Mouse (Mus musculus): ENCODE measurements around the gene Cdk9. TPM values are rescaled to one million over a fixed set of nuclear protein-coding genes. Genes with fewer than 3 reads are reported as not detected.

Gene Cdk9
- 106 and 112 TPM in 2 replicates for polyA plus RNA-seq (2015; fragmentation: Nextera tagmentation; extraction: Ambion mirVana)

DNA sequence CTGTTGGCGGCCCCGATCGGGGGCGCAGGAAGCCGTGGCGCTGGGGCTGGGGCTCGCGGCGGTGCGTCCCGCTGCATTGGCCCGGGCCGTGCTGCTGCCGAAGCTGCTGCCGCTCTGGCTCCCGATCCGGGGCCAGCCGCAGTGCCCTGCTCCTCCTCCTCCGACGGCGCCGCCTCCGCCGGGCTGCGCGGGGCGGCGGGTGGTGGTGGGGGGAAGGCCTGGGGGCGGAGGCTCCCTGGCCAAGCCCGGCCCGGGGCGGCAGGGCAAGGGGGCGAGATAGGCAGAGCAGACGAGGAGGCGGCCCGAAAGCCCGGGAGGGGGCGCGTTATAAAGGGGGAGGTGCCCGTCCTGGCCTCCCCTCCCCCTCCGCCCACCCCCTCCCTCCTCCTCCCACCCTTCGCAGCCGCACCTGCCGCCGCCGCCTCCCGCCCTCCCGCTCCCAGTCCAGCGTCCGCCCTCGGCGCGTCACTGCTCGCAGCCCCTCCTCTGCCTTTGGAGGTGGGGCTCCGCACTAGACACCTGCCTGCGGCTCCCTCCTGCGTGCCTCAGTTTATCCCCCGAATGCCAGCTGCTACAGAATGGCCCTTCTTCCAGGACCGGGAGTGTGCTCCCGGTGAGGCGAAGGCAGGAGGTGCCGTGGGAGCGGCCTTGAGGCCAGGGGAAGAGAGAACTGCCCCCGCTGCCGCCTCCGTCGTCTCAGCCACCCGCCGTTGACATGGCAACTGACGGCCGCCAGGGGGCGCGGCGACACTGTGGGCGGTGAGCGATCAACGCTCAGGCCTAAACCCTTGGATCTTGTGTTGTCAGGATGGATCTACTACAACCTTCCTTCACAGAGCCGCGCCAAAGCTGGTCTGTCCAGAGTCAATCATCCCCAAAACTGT, at the start of gene Cdk9:
Gene Cdk9 (minus strand): TSS at position 143 of the 884 bp plus-strand sequence.
- Histone ChIP-seq H3K4me1 (peaks cover 21% of the 10 kb centered on the region), H3K9ac (peak within 1 kb of the TSS; percentile 89), H3K36me3 (peaks cover 34% of the 10 kb centered on the region), H3K9me3 (no peaks in the 10 kb centered on the region), H3K4me3 (peak within 1 kb of the TSS; percentile 77), H3K4me2 (replicated peaks) (peak within 1 kb of the TSS; percentile 79), H3K27ac (peak within 1 kb of the TSS; percentile 97), H3K27me3 (no peaks in the 10 kb centered on the region)
- WGBS, result under 1% methylated on average over 56 of the region's 79 CpGs
- peak; percentile 85 for ATAC-seq (ENCODE audit: low FRiP score, low read depth)

DNA sequence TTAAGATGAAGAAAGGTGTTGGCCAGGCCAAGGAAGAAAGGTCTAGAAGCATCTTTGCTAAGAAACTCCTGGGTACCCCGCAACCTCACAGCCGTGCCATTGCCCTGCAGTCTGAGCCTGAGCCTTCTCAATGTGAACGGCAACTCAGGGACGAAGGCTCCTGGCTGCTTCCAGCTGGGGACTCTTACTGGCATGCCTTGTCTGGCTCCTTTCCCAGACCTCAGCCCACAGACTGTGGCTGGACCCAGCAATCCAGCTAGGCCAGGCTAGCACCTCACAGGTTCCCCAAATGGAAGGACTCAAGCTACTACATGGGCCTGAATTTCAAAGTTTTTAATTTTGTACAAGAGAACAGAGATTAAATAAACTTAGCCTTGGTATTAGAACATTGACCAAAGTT, 49.0 kb upstream of the Cdk9 start:
- Histone ChIP-seq H3K9ac (no peak overlapping the region), H3K4me1 (peaks cover 13% of the 10 kb centered on the region), H3K9me3 (no peaks in the 10 kb centered on the region), H3K36me3 (peaks cover 40% of the 10 kb centered on the region), H3K4me2 (replicated peaks) (no peak overlapping the region), H3K27me3 (no peaks in the 10 kb centered on the region), H3K4me3 (no peak overlapping the region), H3K27ac (no peak overlapping the region)
- 96% methylated on average over 4 of the region's 4 CpGs for WGBS
- no peak for ATAC-seq (ENCODE audit: low FRiP score, low read depth)

DNA sequence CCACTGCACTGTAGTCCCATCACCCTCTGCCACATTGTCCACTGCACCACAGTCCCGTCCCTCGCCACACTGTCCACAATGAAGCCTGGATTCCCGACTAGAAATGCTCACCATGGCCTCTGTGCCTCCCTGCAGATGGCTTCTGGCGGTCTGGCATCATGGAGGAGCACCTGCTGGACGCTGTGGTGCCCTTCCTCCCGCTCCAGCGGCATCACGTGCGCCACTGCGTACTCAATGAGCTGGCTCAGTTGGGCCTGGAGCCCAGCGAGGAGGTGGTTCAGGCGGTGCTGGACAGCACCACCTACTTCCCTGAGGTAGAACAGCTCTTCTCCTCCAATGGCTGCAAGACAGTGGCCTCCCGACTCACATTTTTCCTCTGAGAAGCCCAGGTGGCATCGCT, 48.5 kb upstream of the Cdk9 start:
- Histone ChIP-seq H3K4me2 (replicated peaks) (no peak overlapping the region), H3K9ac (no peak overlapping the region), H3K4me1 (peaks cover 12% of the 10 kb centered on the region), H3K9me3 (no peaks in the 10 kb centered on the region), H3K4me3 (no peak overlapping the region), H3K27me3 (no peaks in the 10 kb centered on the region), H3K36me3 (peaks cover 40% of the 10 kb centered on the region), H3K27ac (no peak overlapping the region)
- no peak for ATAC-seq (ENCODE audit: low FRiP score, low read depth)
- 85% methylated on average over 14 of the region's 14 CpGs for whole genome bisulfite sequencing

DNA sequence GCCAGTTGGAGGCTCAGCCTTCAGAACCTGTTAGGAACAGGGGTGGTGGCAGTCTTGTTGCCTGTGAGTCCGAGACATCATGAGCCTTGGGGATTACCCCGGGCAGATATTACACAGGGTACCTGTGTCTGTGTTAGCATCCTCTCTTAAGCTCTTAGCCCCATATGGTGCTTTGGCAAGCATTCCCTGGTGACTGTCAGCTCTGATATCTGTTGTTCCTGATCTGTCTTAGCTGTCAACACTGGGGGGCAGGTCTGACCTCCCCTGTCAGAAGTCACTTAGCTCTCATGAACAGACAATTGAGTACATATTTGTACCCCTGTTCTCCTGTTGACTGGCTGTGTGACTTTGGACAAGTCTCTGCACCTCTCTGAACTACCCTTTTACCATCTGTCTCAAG, 46.1 kb upstream of the Cdk9 start:
- 82% methylated on average over 2 of the region's 2 CpGs for WGBS
- no peaks in the 10 kb centered on the region for H3K27me3 ChIP-seq

DNA sequence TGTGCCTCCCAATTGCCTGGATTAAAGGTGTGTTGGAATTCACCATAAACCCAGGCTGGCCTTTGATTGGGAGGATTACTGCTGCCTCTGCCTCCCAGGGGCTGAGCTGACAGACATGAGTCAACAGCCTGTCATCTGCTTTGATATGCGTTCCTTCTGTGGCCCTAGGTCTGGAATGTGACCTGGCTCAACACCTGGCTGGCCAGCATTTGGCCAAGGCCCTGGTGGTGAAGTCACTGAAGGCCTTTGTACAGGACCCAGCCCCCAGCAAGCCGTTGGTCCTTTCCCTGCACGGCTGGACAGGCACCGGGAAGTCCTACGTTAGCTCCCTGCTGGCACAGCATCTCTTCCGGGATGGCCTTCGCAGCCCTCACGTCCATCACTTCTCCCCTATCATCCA, 45.6 kb upstream of the Cdk9 start:
- peaks cover 48% of the 10 kb centered on the region for H3K36me3 ChIP-seq
- H3K9ac ChIP-seq, result peak overlapping the region; percentile 45
- ATAC-seq (ENCODE audit: low FRiP score, low read depth), result no peak
- 73% methylated on average over 8 of the region's 8 CpGs for whole genome bisulfite sequencing
- H3K4me2 ChIP-seq (replicated peaks), result no peak overlapping the region
- no peaks in the 10 kb centered on the region for H3K9me3 ChIP-seq
- H3K27ac ChIP-seq, result no peak overlapping the region
- no peaks in the 10 kb centered on the region for H3K27me3 ChIP-seq
- no peak overlapping the region for H3K4me3 ChIP-seq
- H3K4me1 ChIP-seq, result peaks cover 12% of the 10 kb centered on the region

More for the DNA sequence above, 46.1 kb upstream of the Cdk9 start:
- ATAC-seq (ENCODE audit: low FRiP score, low read depth), result no peak
- Histone ChIP-seq H3K4me1 (peaks cover 12% of the 10 kb centered on the region), H3K9me3 (no peaks in the 10 kb centered on the region), H3K36me3 (peaks cover 48% of the 10 kb centered on the region), H3K4me2 (replicated peaks) (no peak overlapping the region), H3K27ac (no peak overlapping the region), H3K9ac (peak overlapping the region; percentile 45), H3K4me3 (no peak overlapping the region)

DNA sequence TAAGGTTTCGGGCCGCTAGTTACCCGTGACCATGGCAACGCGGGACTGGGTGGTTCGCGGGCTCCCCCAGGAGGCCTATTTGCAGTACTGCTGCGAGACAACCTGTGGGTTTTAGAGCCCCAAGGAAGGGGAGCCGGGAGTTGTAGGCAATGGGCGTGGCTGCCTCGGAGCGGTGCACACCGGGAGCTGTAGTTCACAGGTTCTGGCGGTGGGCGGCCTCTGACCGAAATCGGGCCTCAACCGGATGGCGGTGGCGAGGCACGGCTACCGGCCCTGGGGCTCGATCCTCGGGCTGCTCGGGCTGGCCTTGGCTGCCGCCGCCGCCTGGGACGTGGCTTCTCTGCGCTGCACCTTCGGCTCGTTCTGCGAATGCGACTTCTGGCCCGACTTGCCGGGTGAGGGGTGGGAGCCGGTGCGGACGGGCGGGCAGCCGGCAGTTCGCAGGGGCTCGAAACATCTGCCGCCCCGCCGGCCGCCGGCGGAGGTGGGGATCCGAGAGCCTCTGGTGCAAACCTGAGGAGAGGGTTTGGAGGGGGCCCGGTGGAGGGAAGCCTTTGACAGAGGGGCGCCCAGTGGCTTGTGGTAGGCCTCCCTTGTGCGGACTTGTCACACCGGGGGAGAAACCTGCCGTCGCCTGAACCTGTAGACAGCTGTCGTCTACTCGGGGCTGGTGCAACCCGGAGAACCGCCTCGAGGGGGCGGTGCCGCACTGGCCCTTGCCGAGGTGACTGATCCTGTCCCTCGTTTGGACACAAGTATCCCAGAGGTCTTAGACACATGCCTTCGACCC, 44.4 kb upstream of the Cdk9 start, which contains the start of gene Tor2a:
Gene Tor2a (plus strand): TSS at position 179 of the 790 bp plus-strand sequence.
- WGBS, result under 1% methylated on average over 66 of the region's 66 CpGs
- peak within 1 kb of the TSS; percentile 69 for H3K4me3 ChIP-seq
- H3K36me3 ChIP-seq, result peaks cover 47% of the 10 kb centered on the region
- H3K27me3 ChIP-seq, result 0 out of 2 replicates have a peak, but pooled peaks cover 2% of the 10 kb centered on the region
- peak; percentile 96 for ATAC-seq (ENCODE audit: low FRiP score, low read depth)
- H3K9ac ChIP-seq, result peak within 1 kb of the TSS; percentile 84
- H3K4me1 ChIP-seq, result peaks cover 12% of the 10 kb centered on the region
- H3K4me2 ChIP-seq (replicated peaks), result peak within 1 kb of the TSS; percentile 62
- no peaks in the 10 kb centered on the region for H3K9me3 ChIP-seq
- peak within 1 kb of the TSS; percentile 90 for H3K27ac ChIP-seq

DNA sequence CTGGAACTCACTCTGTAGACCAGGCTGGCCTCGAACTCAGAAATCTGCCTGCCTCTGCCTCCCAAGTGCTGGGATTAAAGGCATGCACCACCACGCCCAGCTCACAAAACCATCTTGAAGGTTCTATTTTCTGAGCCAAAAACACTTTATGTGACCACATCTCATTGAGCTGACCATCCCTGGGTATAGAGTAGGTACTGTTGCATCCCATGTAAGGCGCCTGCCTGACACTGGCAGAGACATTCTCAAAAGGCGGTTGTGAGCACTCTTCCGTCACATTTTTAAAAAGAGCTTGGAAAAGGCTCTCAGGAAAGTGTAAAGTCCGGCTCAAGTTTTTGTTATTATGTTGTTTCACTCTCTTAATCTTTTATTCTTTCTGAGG, 43.8 kb upstream of the Cdk9 start:
- H3K9ac ChIP-seq, result no peak overlapping the region
- no peak; the same call in 1 of the 2 replicates for ATAC-seq (ENCODE audit: low FRiP score, low read depth)
- H3K4me3 ChIP-seq, result no peak overlapping the region
- H3K4me1 ChIP-seq, result peaks cover 17% of the 10 kb centered on the region
- WGBS, result 34% methylated on average over 6 of the region's 6 CpGs
- H3K27ac ChIP-seq, result no peak overlapping the region
- 0 out of 2 replicates have a peak, but pooled peaks cover 2% of the 10 kb centered on the region for H3K27me3 ChIP-seq
- peaks cover 41% of the 10 kb centered on the region for H3K36me3 ChIP-seq
- no peaks in the 10 kb centered on the region for H3K9me3 ChIP-seq
- peak overlapping the region; percentile 40 for H3K4me2 ChIP-seq (replicated peaks)

DNA sequence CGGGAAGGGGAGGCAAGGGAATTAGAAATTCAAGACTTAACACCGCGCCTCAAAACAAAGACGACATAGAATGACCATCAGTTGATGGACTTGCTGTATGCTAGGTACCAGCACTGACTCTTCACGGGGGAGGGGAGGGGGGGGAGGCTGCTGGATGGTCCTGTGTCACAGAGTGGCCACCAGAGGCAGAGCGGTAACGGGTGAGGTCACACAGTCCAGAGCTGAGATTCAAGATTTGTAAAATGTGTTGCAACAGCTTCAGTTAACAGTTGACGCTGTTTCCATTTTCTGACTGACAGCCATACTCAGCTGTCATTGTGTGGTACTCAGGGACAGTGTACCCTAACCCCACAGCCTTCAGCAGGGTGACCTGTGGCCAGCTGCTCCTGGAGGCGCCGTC, 39.3 kb upstream of the Cdk9 start:
- WGBS, result 64% methylated on average over 10 of the region's 10 CpGs
- Histone ChIP-seq H3K4me3 (peak overlapping the region; percentile 42; the same call in 1 of the 2 replicates), H3K9me3 (no peaks in the 10 kb centered on the region), H3K9ac (no peak overlapping the region), H3K4me1 (peaks cover 17% of the 10 kb centered on the region), H3K36me3 (peaks cover 34% of the 10 kb centered on the region), H3K27me3 (0 out of 2 replicates have a peak, but pooled peaks cover 2% of the 10 kb centered on the region), H3K4me2 (replicated peaks) (peak overlapping the region; percentile 66), H3K27ac (no peak overlapping the region)
- no peak for ATAC-seq (ENCODE audit: low FRiP score, low read depth)

DNA sequence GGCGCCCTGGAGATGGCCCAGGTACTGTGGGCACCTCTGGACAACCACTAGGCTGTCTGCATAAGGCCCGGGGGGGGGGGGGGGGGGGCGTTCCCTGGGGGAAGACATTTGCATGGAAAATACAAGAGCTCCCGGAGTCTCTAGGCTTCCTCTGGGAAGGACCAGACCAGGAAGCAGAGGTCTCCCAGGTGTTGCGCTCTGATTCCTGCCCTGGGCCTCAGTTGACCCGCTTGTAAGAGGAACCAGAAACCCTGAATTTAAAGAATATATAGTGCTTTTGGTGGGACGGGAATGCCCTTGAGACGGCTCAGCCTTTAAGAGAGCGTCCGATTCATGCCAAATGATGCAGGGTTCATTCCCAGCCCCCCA, 38.8 kb upstream of the Cdk9 start:
- 21% methylated on average over 9 of the region's 10 CpGs for WGBS
- H3K27ac ChIP-seq, result no peak overlapping the region
- H3K4me2 ChIP-seq (replicated peaks), result peak overlapping the region; percentile 66

DNA sequence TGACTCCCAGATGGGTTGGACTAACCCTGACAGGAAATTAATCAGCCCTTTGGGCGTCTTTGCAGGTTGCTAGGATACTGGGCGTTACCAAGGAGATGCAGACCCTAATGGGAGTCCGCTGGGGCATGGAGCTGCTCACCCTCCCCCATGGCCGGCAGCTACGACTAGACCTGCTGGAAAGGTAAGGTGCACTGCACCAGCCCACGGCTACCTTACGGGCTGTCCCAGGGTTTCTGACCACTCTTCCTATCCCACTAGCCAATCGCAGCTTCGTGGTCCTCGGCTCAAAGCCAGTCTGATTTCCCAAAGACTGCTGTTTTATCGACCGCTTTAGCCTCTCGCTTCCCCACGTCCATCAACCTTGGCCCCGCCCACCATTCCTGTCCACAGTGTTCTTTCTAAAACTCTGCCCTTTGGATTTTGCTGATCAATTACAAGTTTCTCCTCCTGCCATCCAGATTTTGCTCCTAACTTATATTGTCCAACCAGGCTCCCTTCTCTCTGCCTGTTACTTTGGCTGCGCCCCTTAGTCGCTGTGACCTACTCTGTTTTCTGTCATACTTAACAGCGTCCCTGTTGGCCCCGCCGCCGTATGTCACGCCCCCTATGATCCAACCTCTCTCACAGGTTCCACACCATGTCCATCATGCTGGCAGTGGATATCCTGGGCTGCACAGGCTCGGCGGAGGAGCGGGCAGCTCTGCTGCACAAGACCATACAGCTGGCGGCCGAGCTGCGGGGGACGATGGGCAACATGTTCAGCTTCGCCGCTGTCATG, 38.2 kb upstream of the Cdk9 start:
- Histone ChIP-seq H3K9ac (peak overlapping the region; percentile 61), H3K36me3 (peaks cover 45% of the 10 kb centered on the region), H3K27me3 (0 out of 2 replicates have a peak, but pooled peaks cover 2% of the 10 kb centered on the region), H3K4me3 (peak overlapping the region; percentile 42), H3K9me3 (no peaks in the 10 kb centered on the region), H3K4me1 (peaks cover 17% of the 10 kb centered on the region), H3K27ac (peak overlapping the region; percentile 10; the same call in 1 of the 2 replicates), H3K4me2 (replicated peaks) (peak overlapping the region; percentile 66)
- peak; percentile 83 for ATAC-seq (ENCODE audit: low FRiP score, low read depth)
- WGBS, result 7% methylated on average over 29 of the region's 31 CpGs

More for the DNA sequence above, 38.8 kb upstream of the Cdk9 start:
- H3K4me1 ChIP-seq, result peaks cover 17% of the 10 kb centered on the region
- peaks cover 40% of the 10 kb centered on the region for H3K36me3 ChIP-seq
- H3K4me3 ChIP-seq, result peak overlapping the region; percentile 42
- H3K27me3 ChIP-seq, result 0 out of 2 replicates have a peak, but pooled peaks cover 2% of the 10 kb centered on the region
- H3K9ac ChIP-seq, result peak overlapping the region; percentile 61
- no peak for ATAC-seq (ENCODE audit: low FRiP score, low read depth)
- no peaks in the 10 kb centered on the region for H3K9me3 ChIP-seq

DNA sequence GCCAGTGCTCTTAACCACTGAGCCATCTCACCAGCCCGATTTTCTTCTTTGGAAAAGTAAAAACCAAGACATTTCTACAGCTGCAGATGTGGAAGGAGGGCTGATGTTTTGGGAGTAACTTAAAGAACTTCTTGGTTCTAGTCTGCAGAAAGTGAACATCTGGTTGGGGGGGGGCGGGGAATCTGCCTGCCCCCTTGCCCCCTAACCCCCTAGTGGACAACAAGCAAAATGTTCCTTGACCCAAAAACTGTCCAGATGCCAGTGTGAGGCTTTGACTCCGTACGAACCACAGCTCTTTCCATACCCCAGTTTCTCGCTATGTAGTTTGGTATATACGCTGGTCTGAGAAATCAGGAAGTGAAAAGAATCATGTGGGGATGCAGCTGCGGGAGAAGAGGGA, 37.3 kb upstream of the Cdk9 start:
- WGBS, result 72% methylated on average over 7 of the region's 7 CpGs
- Histone ChIP-seq H3K27ac (no peak overlapping the region), H3K27me3 (0 out of 2 replicates have a peak, but pooled peaks cover 2% of the 10 kb centered on the region), H3K4me3 (no peak overlapping the region), H3K4me1 (peaks cover 17% of the 10 kb centered on the region), H3K36me3 (peaks cover 54% of the 10 kb centered on the region), H3K4me2 (replicated peaks) (no peak overlapping the region), H3K9me3 (no peaks in the 10 kb centered on the region), H3K9ac (no peak overlapping the region)
- ATAC-seq (ENCODE audit: low FRiP score, low read depth), result no peak

All from limb, embryonic 13.5 days (tissue).